Mouse (Mus musculus): ENCODE results near the gene Cdca7l. TPM values are rescaled to one million over a fixed set of nuclear protein-coding genes. Genes with fewer than 3 reads are reported as not detected.
"Not testable (repeated sequence)": the region's sequence is repeated elsewhere in the genome, so short reads cannot be mapped to it uniquely, and the experiment has no call there.

Gene Cdca7l
- polyA plus RNA-seq, 1 experiment from 2014 or later: 10.1 TPM

DNA sequence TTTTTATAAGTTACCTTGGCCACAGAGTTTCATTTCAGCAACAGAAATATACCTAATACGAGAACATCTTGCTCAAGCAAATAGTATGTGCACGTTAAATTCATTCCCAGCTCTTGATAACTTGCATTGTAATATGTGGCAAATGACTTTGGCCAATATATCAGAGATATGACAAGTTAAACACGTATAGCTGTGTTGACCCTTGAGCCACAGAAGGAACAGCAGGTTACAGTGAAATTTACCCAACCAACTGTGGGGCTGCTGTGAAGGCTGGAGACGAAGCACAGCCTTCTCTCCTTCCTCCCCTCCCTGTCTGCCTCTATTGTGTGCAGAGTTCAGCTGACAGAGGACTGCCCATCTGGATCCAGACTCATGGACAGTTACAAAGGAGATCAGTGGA lies 97.3 kb downstream of the Cdca7l start:
- H3K27ac ChIP-seq (replicated peaks in 1 of 2; ENCODE audit: control insufficient read depth in 1 of 2, insufficient read depth in 1 of 2, low read depth in 2 of 2, low read length in 2 of 2); H3K9ac ChIP-seq (ENCODE audit: low read length); H3K4me3 ChIP-seq (ENCODE audit: control insufficient read depth in 1 of 2, insufficient read depth in 1 of 2, low read depth in 1 of 2, low read length in 2 of 2); H3K9me3 ChIP-seq (ENCODE audit: control insufficient read depth, low read length); H3K4me2 ChIP-seq (ENCODE audit: low read length); H3K36me3 ChIP-seq (ENCODE audit: control insufficient read depth, insufficient read depth, low read length); ATAC-seq (ENCODE audit: insufficient number of reproducible peaks, insufficient read depth, low FRiP score, low read depth); H3K4me1 ChIP-seq (ENCODE audit: control insufficient read depth in 2 of 2, insufficient read depth in 2 of 2, low read length in 2 of 2); H3K27me3 ChIP-seq (ENCODE audit: control insufficient read depth, insufficient read depth, low read length): not testable (repeated sequence)
- WGBS: 52% methylated on average over 1 of the region's 4 CpGs

DNA sequence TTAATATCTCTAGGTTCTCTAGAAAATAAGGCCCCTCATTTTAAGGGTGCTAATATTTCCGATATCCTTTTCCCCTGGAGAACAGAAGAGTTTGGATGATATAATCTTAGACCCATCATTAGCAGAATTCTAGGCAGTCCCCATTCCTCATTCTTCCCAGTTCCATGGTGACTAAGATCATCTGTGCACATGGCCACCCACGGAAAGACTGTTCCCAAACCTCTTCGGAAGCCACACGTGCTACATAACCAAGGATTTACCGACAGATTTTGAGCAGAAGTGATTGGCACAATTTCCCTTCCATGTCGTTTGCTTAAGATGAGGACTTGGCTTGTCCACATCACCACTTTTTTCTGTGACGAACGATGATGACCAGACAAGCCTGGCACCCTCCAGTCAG lies 99.6 kb downstream of the Cdca7l start:
- no peaks in the 10 kb centered on the region for H3K27me3 ChIP-seq (ENCODE audit: control insufficient read depth, insufficient read depth, low read length)
- H3K9me3 ChIP-seq (ENCODE audit: control insufficient read depth, low read length): no peaks in the 10 kb centered on the region
- no peaks in the 10 kb centered on the region for H3K36me3 ChIP-seq (ENCODE audit: control insufficient read depth, insufficient read depth, low read length)
- no peak overlapping the region for H3K4me2 ChIP-seq (ENCODE audit: low read length)
- H3K27ac ChIP-seq (replicated peaks in 1 of 2; ENCODE audit: control insufficient read depth in 1 of 2, insufficient read depth in 1 of 2, low read depth in 2 of 2, low read length in 2 of 2): no peak overlapping the region
- H3K4me3 ChIP-seq (ENCODE audit: control insufficient read depth in 1 of 2, insufficient read depth in 1 of 2, low read depth in 1 of 2, low read length in 2 of 2): no peak overlapping the region
- no peak overlapping the region for H3K9ac ChIP-seq (ENCODE audit: low read length)
- H3K4me1 ChIP-seq (ENCODE audit: control insufficient read depth in 2 of 2, insufficient read depth in 2 of 2, low read length in 2 of 2): no peaks in the 10 kb centered on the region; a peak in 1 of 4 replicates
- WGBS: 82% methylated on average over 8 of the region's 8 CpGs
- no peak for ATAC-seq (ENCODE audit: insufficient number of reproducible peaks, insufficient read depth, low FRiP score, low read depth)

DNA sequence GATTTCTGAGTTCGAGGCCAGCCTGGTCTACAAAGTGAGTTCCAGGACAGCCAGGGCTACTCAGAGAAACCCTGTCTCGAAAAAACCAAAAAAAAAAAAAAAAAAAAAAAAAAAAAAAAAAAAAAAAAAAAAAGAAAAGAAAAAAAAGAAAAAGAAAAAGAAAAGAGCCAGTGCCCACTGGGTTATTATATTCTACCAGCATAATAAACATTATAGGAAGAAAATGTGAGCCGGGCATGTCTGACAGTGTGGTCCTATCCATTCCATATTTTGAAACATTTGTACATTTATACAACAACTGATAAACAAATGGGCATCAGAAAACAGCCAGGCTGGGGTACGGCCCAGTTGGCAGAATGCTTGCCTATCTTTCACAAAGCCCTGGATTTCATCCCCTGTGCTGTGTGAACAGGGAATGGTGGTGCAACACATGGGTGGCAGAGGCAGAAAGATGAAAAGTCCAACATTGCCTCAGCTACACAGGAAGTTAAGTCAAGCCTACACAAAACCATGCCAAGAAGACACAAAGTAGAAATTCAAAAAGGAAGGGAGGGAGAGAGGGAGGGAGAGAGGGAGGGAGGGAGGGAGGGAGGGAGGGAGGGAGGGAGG lies 101.2 kb downstream of the Cdca7l start:
- H3K9me3 ChIP-seq (ENCODE audit: control insufficient read depth, low read length); ATAC-seq (ENCODE audit: insufficient number of reproducible peaks, insufficient read depth, low FRiP score, low read depth); H3K36me3 ChIP-seq (ENCODE audit: control insufficient read depth, insufficient read depth, low read length); H3K4me3 ChIP-seq (ENCODE audit: control insufficient read depth in 1 of 2, insufficient read depth in 1 of 2, low read depth in 1 of 2, low read length in 2 of 2); H3K27me3 ChIP-seq (ENCODE audit: control insufficient read depth, insufficient read depth, low read length); H3K27ac ChIP-seq (replicated peaks in 1 of 2; ENCODE audit: control insufficient read depth in 1 of 2, insufficient read depth in 1 of 2, low read depth in 2 of 2, low read length in 2 of 2); H3K9ac ChIP-seq (ENCODE audit: low read length); H3K4me2 ChIP-seq (ENCODE audit: low read length); H3K4me1 ChIP-seq (ENCODE audit: control insufficient read depth in 2 of 2, insufficient read depth in 2 of 2, low read length in 2 of 2): not testable (repeated sequence)
- WGBS: 77% methylated on average over 4 of the region's 4 CpGs

DNA sequence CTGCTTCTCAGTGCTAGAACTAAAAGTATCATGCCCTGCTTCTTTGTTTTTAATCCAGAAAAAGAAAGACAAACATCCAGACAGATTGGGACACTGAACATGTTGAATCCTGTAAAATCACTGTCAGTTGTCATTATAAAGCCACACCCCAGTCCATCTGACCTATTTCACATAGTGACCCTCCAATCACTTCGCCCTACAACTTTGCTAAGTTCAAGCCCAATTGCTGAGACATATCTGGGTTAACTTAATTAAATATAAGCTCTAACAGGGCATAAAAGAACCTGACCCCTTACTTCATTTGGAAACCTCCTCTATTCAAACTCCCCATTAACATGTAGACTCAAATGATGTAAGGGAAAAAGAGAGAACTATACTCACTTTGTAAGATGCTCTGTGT lies 107.3 kb downstream of the Cdca7l start:
- H3K4me3 ChIP-seq (ENCODE audit: control insufficient read depth in 1 of 2, insufficient read depth in 1 of 2, low read depth in 1 of 2, low read length in 2 of 2): no peak overlapping the region

DNA sequence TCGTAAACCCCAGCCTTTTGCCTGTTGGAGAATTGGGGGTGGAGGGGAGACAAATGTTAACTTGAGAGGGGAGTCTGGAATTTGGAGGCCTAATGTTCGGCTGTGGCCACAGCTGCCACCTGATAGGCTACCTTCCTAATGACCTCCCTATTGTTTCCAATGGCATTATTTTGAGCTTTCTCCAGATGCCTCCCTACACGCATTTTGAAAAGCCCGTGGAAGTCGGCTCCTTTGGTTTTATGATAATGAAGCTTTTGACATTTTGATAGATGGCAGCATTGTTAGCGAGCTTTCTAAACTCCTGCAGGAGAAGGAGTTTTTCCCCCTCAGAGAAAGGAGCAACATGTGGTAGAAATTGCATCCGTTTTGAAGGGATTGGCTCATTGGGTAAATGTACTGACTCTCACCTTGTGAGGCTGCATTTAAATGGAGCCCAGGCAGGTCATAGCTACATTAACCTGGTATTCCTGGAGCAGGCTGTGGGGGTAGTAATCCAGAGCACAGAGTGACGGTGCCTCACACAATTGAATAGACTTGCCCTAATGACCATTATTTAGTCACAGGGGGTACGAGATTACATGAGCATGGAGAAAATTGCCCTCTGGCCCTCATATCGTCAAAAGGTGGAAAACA lies 110.6 kb downstream of the Cdca7l start:
- no peak overlapping the region for H3K9ac ChIP-seq (ENCODE audit: low read length)
- H3K4me1 ChIP-seq (ENCODE audit: control insufficient read depth in 2 of 2, insufficient read depth in 2 of 2, low read length in 2 of 2): no peaks in the 10 kb centered on the region
- H3K27ac ChIP-seq (replicated peaks in 1 of 2; ENCODE audit: control insufficient read depth in 1 of 2, insufficient read depth in 1 of 2, low read depth in 2 of 2, low read length in 2 of 2): no peak overlapping the region
- no peak overlapping the region for H3K4me3 ChIP-seq (ENCODE audit: control insufficient read depth in 1 of 2, insufficient read depth in 1 of 2, low read depth in 1 of 2, low read length in 2 of 2)
- H3K4me2 ChIP-seq (ENCODE audit: low read length): no peak overlapping the region
- H3K36me3 ChIP-seq (ENCODE audit: control insufficient read depth, insufficient read depth, low read length): no peaks in the 10 kb centered on the region
- ATAC-seq (ENCODE audit: insufficient number of reproducible peaks, insufficient read depth, low FRiP score, low read depth): no peak
- H3K27me3 ChIP-seq (ENCODE audit: control insufficient read depth, insufficient read depth, low read length): no peaks in the 10 kb centered on the region
- H3K9me3 ChIP-seq (ENCODE audit: control insufficient read depth, low read length): no peaks in the 10 kb centered on the region
- 42% methylated on average over 10 of the region's 10 CpGs for WGBS

More for the DNA sequence above, 107.3 kb downstream of the Cdca7l start:
- no peak for ATAC-seq (ENCODE audit: insufficient number of reproducible peaks, insufficient read depth, low FRiP score, low read depth)
- H3K4me1 ChIP-seq (ENCODE audit: control insufficient read depth in 2 of 2, insufficient read depth in 2 of 2, low read length in 2 of 2): no peaks in the 10 kb centered on the region
- H3K4me2 ChIP-seq (ENCODE audit: low read length): no peak overlapping the region
- no peaks in the 10 kb centered on the region for H3K9me3 ChIP-seq (ENCODE audit: control insufficient read depth, low read length)
- no peaks in the 10 kb centered on the region for H3K27me3 ChIP-seq (ENCODE audit: control insufficient read depth, insufficient read depth, low read length)
- H3K27ac ChIP-seq (replicated peaks in 1 of 2; ENCODE audit: control insufficient read depth in 1 of 2, insufficient read depth in 1 of 2, low read depth in 2 of 2, low read length in 2 of 2): no peak overlapping the region
- H3K36me3 ChIP-seq (ENCODE audit: control insufficient read depth, insufficient read depth, low read length): no peaks in the 10 kb centered on the region
- no peak overlapping the region for H3K9ac ChIP-seq (ENCODE audit: low read length)
- WGBS: 71% methylated on average over 1 of the region's 1 CpGs

DNA sequence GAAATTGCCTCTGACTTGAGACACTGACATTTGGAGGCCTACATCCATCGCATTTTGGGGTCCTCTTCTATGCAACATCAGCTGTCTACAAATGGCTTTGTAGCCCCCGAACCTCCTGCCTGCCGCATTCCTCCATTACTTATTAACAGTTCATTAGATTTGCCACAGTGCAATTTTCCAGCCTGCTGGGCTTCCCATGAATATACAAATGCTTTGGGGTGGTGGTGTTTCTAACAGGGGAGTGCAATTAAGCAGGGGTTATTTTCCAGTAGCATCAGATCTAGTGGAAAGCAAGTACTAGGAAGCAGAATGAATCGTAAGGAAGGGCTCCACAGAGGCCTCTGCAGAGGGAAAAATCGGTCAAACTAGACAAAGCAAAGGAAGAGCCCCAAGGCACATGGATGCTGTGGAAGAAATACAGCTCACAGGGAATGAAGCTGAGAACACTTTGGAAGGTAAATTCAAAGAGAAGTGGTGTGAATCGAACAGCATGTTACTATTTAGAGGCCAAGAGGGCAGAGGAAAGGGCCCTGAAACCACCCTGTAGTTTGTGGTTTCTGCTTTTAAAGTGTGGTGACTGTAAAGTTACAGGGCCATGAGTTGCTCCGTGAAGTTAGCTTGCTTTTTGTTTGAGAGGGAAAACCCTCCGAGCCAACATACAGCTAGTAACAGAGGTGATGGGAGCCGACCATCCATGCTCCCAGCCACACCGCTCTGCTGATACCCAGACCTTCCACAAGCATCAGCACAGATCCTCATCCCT lies 111.9 kb downstream of the Cdca7l start:
- H3K27ac ChIP-seq (replicated peaks in 1 of 2; ENCODE audit: control insufficient read depth in 1 of 2, insufficient read depth in 1 of 2, low read depth in 2 of 2, low read length in 2 of 2): no peak overlapping the region
- 67% methylated on average over 10 of the region's 10 CpGs for WGBS
- H3K4me2 ChIP-seq (ENCODE audit: low read length): no peak overlapping the region
- H3K36me3 ChIP-seq (ENCODE audit: control insufficient read depth, insufficient read depth, low read length): no peaks in the 10 kb centered on the region
- H3K9me3 ChIP-seq (ENCODE audit: control insufficient read depth, low read length): no peaks in the 10 kb centered on the region
- H3K9ac ChIP-seq (ENCODE audit: low read length): no peak overlapping the region
- H3K4me1 ChIP-seq (ENCODE audit: control insufficient read depth in 2 of 2, insufficient read depth in 2 of 2, low read length in 2 of 2): no peaks in the 10 kb centered on the region
- no peak for ATAC-seq (ENCODE audit: insufficient number of reproducible peaks, insufficient read depth, low FRiP score, low read depth)
- no peaks in the 10 kb centered on the region for H3K27me3 ChIP-seq (ENCODE audit: control insufficient read depth, insufficient read depth, low read length)
- H3K4me3 ChIP-seq (ENCODE audit: control insufficient read depth in 1 of 2, insufficient read depth in 1 of 2, low read depth in 1 of 2, low read length in 2 of 2): no peak overlapping the region

Data from heart, embryonic 14.5 days (tissue).